Mouse (Mus musculus) spleen, adult 2 months (tissue): ENCODE measurements around the gene Sf3a1.

Source experiments
- CTCF ChIP-seq: fragments of 200-500 bp; IDR thresholded peaks from 2 replicates; pipeline ENCODE4 v1.5.1; 2011; ENCODE audit warnings: mild to moderate bottlenecking, inconsistent platforms; ENCODE audit not compliant: insufficient read depth, insufficient read length, insufficient replicate concordance; ENCODE audit errors: extremely low read depth
- POLR2A ChIP-seq: fragments of 200-500 bp; IDR thresholded peaks from 2 replicates; pipeline ENCODE4 v1.6.1; 2011; ENCODE audit warnings: low read depth, low read length, inconsistent platforms

DNA sequence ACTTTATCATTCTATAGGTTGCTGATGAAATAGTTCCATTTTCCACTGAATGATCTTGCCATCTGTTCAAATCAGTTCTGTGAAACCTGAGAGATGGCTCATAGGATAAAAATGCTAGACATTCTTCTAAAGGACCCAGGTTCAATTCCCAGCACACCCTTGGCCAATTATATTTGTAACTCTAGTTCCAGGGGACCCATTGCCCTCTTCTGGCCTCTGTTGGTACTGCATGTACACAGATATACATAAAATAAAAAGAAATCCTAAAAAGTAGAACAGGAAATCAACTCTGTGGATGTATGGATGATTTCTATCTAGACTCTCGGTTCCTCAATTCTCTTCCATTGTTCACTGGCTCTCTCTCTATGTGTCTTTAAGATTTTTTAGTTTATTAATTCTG, 33.1 kb upstream of the Sf3a1 start:
- TF ChIP-seq CTCF (no peak), POLR2A (no peak)
